Mouse (Mus musculus) stomach, postnatal 0 days (tissue): ENCODE measurements around the gene Spag7. TPM values are rescaled to one million over a fixed set of nuclear protein-coding genes. Genes with fewer than 3 reads are reported as not detected.

ENCODE experiments used
- ATAC-seq: fragments of 200-750 bp; cut with Nextera tagmentation; 2 replicates; pipeline ENCODE4 v1.8.0; 2017; ENCODE audit not compliant: low FRiP score, low TSS enrichment
- DNase-seq: peaks from one replicate; pipeline ENCODE4 v3.0.0-alpha.2; 2016; ENCODE audit warnings: low spot score
- H3K27ac ChIP-seq: fragments of 300-500 bp; sonication (generic); replicated peaks from 2 replicates; pipeline ENCODE4 v1.5.1; 2014; ENCODE audit warnings: mild to moderate bottlenecking, control low read depth
- H3K27me3 ChIP-seq: fragments of 300-500 bp; sonication (generic); 2 replicates; pipeline ENCODE4 v1.6.1; 2014; ENCODE audit warnings: low read length; ENCODE audit not compliant: control insufficient read depth, insufficient read depth
- H3K36me3 ChIP-seq: fragments of 300-500 bp; sonication (generic); 2 replicates; pipeline ENCODE4 v1.6.1; 2014; ENCODE audit warnings: low read length, mixed read lengths; ENCODE audit not compliant: control insufficient read depth, insufficient read depth
- H3K4me1 ChIP-seq: fragments of 300-500 bp; sonication (generic); replicated peaks from 2 replicates; pipeline ENCODE4 v1.6.1; 2014; ENCODE audit warnings: antibody characterized with exemption; ENCODE audit not compliant: control insufficient read depth, insufficient read depth
- H3K4me2 ChIP-seq: fragments of 300-500 bp; sonication (generic); replicated peaks from 2 replicates; pipeline ENCODE4 v1.6.1; 2014; ENCODE audit warnings: low read depth, mild to moderate bottlenecking, control low read depth, moderate library complexity
- H3K4me3 ChIP-seq: fragments of 300-500 bp; sonication (generic); 2 replicates; pipeline ENCODE4 v1.5.1; 2014; ENCODE audit warnings: low read depth, low read length, control low read depth
- H3K9ac ChIP-seq: fragments of 300-500 bp; sonication (generic); 2 replicates; pipeline ENCODE4 v1.6.1; 2014; ENCODE audit warnings: mild to moderate bottlenecking, low read length, control low read depth, mixed read lengths
- H3K9me3 ChIP-seq: fragments of 300-500 bp; sonication (generic); 2 replicates; pipeline ENCODE4 v1.6.1; 2016; ENCODE audit warnings: low read length; ENCODE audit not compliant: control insufficient read depth
- CTCF ChIP-seq: IDR thresholded peaks from 2 replicates; pipeline ENCODE4 v1.5.1; 2016; ENCODE audit warnings: antibody characterized with exemption, low read depth, mild to moderate bottlenecking, moderate library complexity
- EP300 ChIP-seq: optimal IDR thresholded peaks from 2 replicates; pipeline ENCODE3; 2016; ENCODE audit warnings: antibody characterized with exemption
- WGBS: fragments of 180-500 bp; shearing (Covaris S2); extraction: QIAGEN DNeasy Blood & Tissue Kit; methylation state at CpG from one replicate; pipeline ENCODE4 v1.1.7; 2014; 5-methylcytosine and 5-hydroxymethylcytosine counted together
- polyA plus RNA-seq: library from polyadenylated mRNA; unstranded; fragments of >200 nt; fragmentation: Nextera tagmentation; extraction: Ambion mirVana; gene quantifications from 2 replicates; pipeline ENCODE4 v1.2.1, GENCODE M21; 2015

The Spag7 gene
- polyA plus RNA-seq, 1 experiment from 2014 or later: 77.7 TPM

DNA sequence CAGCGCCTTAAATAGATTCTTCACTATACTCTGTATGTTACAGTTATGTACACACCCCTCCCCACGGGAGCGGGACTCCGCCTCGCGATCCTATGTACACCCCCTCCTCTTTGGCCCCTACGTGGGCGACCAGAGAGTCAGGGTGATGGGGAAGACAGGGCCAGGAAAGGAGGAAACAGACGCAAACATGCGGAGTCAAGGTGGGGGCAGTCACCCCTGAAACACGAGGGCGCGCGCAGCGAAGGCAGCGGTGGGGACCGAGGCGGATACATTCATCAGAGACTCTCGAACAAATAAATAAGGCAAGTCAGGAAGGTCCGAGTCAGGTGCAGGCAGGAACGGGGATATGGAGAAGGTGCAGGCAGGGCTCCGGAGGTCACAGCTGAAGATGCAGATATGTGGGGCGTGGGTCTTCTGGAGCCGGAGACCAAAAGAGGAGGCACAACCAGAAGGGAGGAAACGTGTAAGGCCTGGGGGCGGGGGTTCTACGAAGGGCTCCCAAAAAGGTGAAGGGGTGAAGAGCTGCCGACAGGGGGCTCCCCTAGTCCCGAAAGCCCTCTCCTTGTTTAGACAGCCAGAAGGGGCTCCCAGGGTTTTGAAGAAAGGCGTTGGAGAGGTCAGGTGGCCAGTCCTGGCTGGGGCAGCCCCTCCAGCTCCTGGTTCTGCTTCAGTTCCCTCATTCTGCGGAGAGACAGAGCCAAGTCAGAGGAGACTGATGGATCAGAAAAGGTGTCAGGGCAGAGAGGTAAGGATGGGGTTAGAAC, 548 bp upstream of the Spag7 start:
- ATAC-seq (peak; percentile 9), DNase-seq (peak; percentile 72)
- H3K4me3 ChIP-seq: peak overlapping the region; percentile 65

DNA sequence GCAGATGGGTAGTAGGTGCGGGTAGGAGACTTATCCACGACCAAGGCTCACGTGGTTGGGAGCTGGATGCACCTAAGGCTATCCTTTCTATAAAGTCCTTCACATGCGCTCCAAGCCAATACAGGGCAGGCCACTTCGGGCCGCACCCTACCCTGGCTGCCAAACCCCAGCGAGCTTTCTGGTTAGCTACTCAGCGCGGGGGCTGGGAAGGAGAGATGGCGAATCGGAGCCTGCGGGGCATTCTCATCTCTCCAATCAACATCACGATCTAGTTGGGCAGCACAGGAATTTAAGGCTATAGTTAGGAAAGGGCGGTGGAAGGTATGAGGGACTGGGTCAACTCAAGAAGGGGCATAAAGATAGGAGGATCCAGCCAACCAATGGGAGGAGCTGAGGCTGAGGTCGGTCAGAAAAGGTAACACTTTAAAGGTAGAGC, 863 bp downstream of the Spag7 start:
- H3K4me3 ChIP-seq: peak overlapping the region; percentile 65
- ATAC-seq: peak; percentile 63
- H3K4me2 ChIP-seq: peak overlapping the region; percentile 61
- H3K36me3 ChIP-seq: peaks cover 13% of the 10 kb centered on the region
- TF ChIP-seq CTCF (0 out of 2 replicates have a peak, but pooled peaks have one; percentile 0), EP300 (no peak)
- under 1% methylated on average over 15 of the region's 15 CpGs for WGBS
- DNase-seq: peak; percentile 84
- peak overlapping the region; percentile 79 for H3K27ac ChIP-seq
- H3K9me3 ChIP-seq: no peaks in the 10 kb centered on the region
- no peaks in the 10 kb centered on the region for H3K27me3 ChIP-seq
- H3K9ac ChIP-seq: peak overlapping the region; percentile 50
- H3K4me1 ChIP-seq: 0 out of 2 replicates have a peak, but pooled peaks cover 4% of the 10 kb centered on the region

More for the DNA sequence above, 548 bp upstream of the Spag7 start:
- Histone ChIP-seq H3K4me2 (peak overlapping the region; percentile 78), H3K9me3 (no peaks in the 10 kb centered on the region), H3K27ac (peak overlapping the region; percentile 96), H3K4me1 (0 out of 2 replicates have a peak, but pooled peaks cover 4% of the 10 kb centered on the region), H3K36me3 (peaks cover 3% of the 10 kb centered on the region; the same call in 1 of the 2 replicates), H3K9ac (peak overlapping the region; percentile 67), H3K27me3 (no peaks in the 10 kb centered on the region)
- TF ChIP-seq EP300 (no peak), CTCF (peak; percentile 72)
- WGBS: under 1% methylated on average over 30 of the region's 31 CpGs

DNA sequence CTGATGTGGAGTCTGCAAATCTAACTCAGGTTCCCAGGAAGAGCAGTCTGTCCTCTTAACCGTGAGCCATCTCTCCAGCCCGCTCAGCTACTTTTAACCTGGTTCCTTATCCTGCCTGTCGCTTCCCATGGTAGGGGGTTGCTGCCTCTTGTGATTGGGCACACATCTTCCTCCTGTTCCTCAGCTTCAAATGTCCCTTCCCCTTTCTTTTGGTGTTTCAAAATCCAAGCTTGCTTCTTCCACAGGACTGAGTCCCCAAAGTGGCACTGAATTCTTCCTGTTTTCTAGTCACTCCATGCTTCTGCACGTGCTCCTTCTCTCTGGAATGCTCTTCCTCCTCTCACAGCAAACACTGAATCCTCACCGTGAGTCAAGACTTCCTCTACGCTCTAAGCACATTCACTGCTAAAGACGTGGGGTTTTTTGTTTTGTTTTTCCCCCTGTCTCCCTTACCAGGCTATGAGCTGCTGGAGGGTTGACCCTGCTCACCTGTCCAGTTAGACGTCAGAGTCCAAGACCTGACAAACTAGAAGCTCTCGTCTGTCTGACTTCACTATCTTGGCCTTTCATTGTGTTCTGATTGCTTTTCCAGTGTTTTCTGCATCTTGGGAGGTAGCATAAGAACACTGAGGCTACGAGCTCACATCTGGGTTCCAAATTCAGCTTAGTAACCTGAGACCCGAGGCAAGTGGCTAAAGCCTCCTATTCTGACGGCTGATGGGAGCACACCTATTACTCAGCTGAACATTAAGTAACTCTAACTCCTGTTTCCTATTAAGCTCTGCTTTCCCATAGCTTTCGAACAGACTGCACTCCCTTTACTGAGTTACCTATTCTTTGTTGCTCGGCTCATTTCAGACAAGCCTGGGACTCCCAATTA, 1.7 kb downstream of the Spag7 start:
- H3K4me3 ChIP-seq: peak overlapping the region; percentile 65
- peaks cover 13% of the 10 kb centered on the region for H3K36me3 ChIP-seq
- H3K9ac ChIP-seq: no peak overlapping the region; the same call in 1 of the 2 replicates
- no peak for ATAC-seq
- WGBS: 43% methylated on average over 14 of the region's 14 CpGs
- no peak for DNase-seq
- H3K27ac ChIP-seq: peak overlapping the region; percentile 79
- H3K4me2 ChIP-seq: peak overlapping the region; percentile 61
- H3K4me1 ChIP-seq: 0 out of 2 replicates have a peak, but pooled peaks cover 4% of the 10 kb centered on the region
- H3K9me3 ChIP-seq: no peaks in the 10 kb centered on the region
- H3K27me3 ChIP-seq: no peaks in the 10 kb centered on the region
- TF ChIP-seq EP300 (no peak), CTCF (no peak)

- no peak for TF ChIP-seq EP300
- TF ChIP-seq CTCF: no peak
- Histone ChIP-seq H3K4me1 (0 out of 2 replicates have a peak, but pooled peaks cover 4% of the 10 kb centered on the region), H3K4me2 (no peak overlapping the region), H3K27ac (no peak overlapping the region), H3K9ac (no peak overlapping the region), H3K9me3 (no peaks in the 10 kb centered on the region), H3K36me3 (peaks cover 17% of the 10 kb centered on the region), H3K4me3 (no peak overlapping the region), H3K27me3 (no peaks in the 10 kb centered on the region)
- 91% methylated on average over 8 of the region's 8 CpGs for WGBS
- ATAC-seq (no peak), DNase-seq (no peak)
Observed at GRCm38 (mm10) chr11:70666687-70667086, 2.5 kb downstream of the Spag7 start.

DNA sequence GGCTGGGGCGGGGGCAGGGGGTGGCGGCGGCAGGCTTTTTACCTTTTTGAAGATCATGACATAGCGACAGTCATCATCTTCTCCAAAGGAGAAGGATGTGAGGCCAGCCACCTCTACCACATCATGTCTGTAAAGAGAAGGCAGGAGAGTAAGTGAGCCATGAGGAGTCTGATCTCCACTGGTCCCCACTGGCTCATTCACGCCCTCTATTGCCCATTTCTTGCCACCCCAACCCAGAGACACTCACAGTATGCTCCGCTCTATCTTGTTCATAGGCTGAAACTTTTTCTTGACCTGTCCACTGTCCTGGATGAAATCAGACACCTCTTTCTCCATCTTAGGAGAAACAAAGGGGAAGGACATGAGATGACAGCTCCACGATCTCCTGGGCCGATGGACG, 4.5 kb downstream of the Spag7 start:
- no peak for ATAC-seq
- H3K4me2 ChIP-seq: no peak overlapping the region
- WGBS: 93% methylated on average over 9 of the region's 9 CpGs
- H3K27ac ChIP-seq: no peak overlapping the region
- H3K4me1 ChIP-seq: 0 out of 2 replicates have a peak, but pooled peaks cover 4% of the 10 kb centered on the region
- no peaks in the 10 kb centered on the region for H3K9me3 ChIP-seq
- no peak for DNase-seq
- H3K9ac ChIP-seq: no peak overlapping the region
- no peaks in the 10 kb centered on the region for H3K27me3 ChIP-seq
- H3K4me3 ChIP-seq: no peak overlapping the region
- TF ChIP-seq CTCF (peak; percentile 30), EP300 (no peak)
- H3K36me3 ChIP-seq: peaks cover 17% of the 10 kb centered on the region
